Mouse (Mus musculus) bone marrow, adult 2 months (tissue): ENCODE results near the gene Sdccag8. TPM values are rescaled to one million over a fixed set of nuclear protein-coding genes. Genes with fewer than 3 reads are reported as not detected.
A peak's percentile ranks its signal among the peaks of the same experiment; 100 is the strongest.
"Not testable (repeated sequence)": the region's sequence is repeated elsewhere in the genome, so short reads cannot be mapped to it uniquely, and the experiment has no call there.

Experiments used
- H3K27ac ChIP-seq: fragments of 200-500 bp; 2 replicates; pipeline ENCODE4 v1.5.1; 2012; ENCODE audit warnings: low read depth, mild to moderate bottlenecking, control low read depth, inconsistent platforms, low read length; ENCODE audit not compliant: control insufficient read depth, poor library complexity, insufficient read depth
- H3K4me1 ChIP-seq: fragments of 200-500 bp; 2 replicates; pipeline ENCODE4 v1.6.1; 2011; ENCODE audit warnings: low read length; ENCODE audit not compliant: control insufficient read depth, insufficient read depth
- H3K4me3 ChIP-seq: fragments of 200-500 bp; replicated peaks from 2 replicates; pipeline ENCODE3; 2011; ENCODE audit warnings: mild to moderate bottlenecking, low read depth, low read length, control low read depth; ENCODE audit not compliant: control insufficient read depth
- CTCF ChIP-seq: fragments of 200-500 bp; IDR thresholded peaks from 2 replicates; pipeline ENCODE4 v1.5.1; 2011; ENCODE audit warnings: low read length, control low read depth; ENCODE audit not compliant: control insufficient read depth, insufficient read depth
- POLR2A ChIP-seq: fragments of 200-500 bp; IDR thresholded peaks from 2 replicates; pipeline ENCODE4 v1.6.1; 2011; ENCODE audit warnings: low read depth, mild to moderate bottlenecking, control low read depth, low read length, borderline replicate concordance; ENCODE audit not compliant: control insufficient read depth
- WGBS: fragments of 180-500 bp; shearing (Covaris S2); methylation state at CpG from one replicate; pipeline ENCODE4 v1.1.7; 2018; 5-methylcytosine and 5-hydroxymethylcytosine counted together
- polyA plus RNA-seq: library from polyadenylated mRNA; stranded (reverse); fragments of >200 nt; gene quantifications from 2 replicates; pipeline ENCODE4 v1.2.4, GENCODE M21; 2011; ENCODE audit warnings: low replicate concordance; ENCODE audit not compliant: missing spikeins, insufficient read depth, insufficient read length

Sdccag8 gene
- polyA plus RNA-seq, 1 experiment: 9.2 TPM

DNA sequence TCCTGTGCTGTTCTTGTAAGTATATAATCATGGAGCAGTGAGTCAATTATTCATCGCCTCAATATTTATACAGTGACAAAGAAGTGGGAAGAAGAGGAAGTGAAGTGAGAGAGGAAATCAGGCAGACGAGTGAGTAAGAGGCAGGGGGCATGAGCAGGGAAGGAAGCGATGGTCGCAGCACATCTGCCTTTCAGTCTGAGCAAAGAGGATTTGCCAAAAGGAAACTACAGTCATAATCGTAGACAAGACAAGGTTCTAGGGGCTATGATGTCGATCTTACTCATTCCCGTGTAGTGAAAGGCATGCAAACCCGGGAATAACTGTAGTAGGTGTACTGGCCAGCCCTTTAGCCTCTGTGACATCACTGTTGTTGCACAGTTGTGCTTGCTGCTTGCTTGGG is 18.1 kb downstream of the Sdccag8 start:
- no peak for TF ChIP-seq CTCF
- H3K27ac ChIP-seq: no peak overlapping the region
- no peak overlapping the region for H3K4me3 ChIP-seq
- 12% methylated on average over 8 of the region's 8 CpGs for WGBS
- H3K4me1 ChIP-seq: no peaks in the 10 kb centered on the region; the same call in 1 of the 2 replicates

DNA sequence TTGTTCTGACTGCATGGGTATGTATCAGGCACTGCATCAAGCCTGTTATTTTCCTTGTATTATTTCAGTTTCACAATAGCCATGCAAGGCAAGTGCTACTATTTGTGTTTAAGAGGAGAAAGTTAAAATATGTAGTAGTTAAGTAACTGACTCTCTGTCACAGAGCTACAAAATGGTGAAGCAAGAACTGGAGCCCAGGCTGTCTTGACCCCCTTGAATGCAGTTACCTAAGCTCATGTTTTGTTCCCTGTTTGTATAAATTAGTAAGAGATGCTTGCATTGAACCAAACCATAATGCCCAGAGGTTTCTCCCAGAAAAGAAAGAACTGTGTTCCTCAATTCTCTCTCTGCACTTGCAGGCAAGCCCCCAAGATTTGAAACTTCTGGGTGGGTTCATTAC is 18.8 kb downstream of the Sdccag8 start:
- TF ChIP-seq CTCF (no peak), POLR2A (no peak)
- H3K4me3 ChIP-seq: no peak overlapping the region
- no peak overlapping the region for H3K27ac ChIP-seq
- no peaks in the 10 kb centered on the region; the same call in 1 of the 2 replicates for H3K4me1 ChIP-seq

GRCm38 (mm10) chr1:176833948-176834347 is 19.5 kb downstream of the Sdccag8 start:
- Histone ChIP-seq H3K27ac (no peak overlapping the region; the same call in 1 of the 2 replicates), H3K4me3 (no peak overlapping the region), H3K4me1 (no peaks in the 10 kb centered on the region; the same call in 1 of the 2 replicates)
- TF ChIP-seq POLR2A (no peak), CTCF (no peak)
- WGBS: 38% methylated on average over 3 of the region's 3 CpGs

- 56% methylated on average over 6 of the region's 6 CpGs for WGBS
- no peak for TF ChIP-seq CTCF
- TF ChIP-seq POLR2A: no peak
- Histone ChIP-seq H3K4me3 (peak overlapping the region; percentile 73), H3K27ac (peak overlapping the region; percentile 0; the same call in 1 of the 2 replicates), H3K4me1 (no peaks in the 10 kb centered on the region; the same call in 1 of the 2 replicates)
These were observed 20.4 kb downstream of the Sdccag8 start for GRCm38 (mm10) chr1:176834880-176835279.

GRCm38 (mm10) chr1:176835501-176836294 is 21.2 kb downstream of the Sdccag8 start:
- peak; percentile 30; the same call in 1 of the 2 replicates for TF ChIP-seq POLR2A
- no peak for TF ChIP-seq CTCF
- no peaks in the 10 kb centered on the region; the same call in 1 of the 2 replicates for H3K4me1 ChIP-seq
- H3K27ac ChIP-seq: peak overlapping the region; percentile 85
- H3K4me3 ChIP-seq: peak overlapping the region; percentile 73
- WGBS: 13% methylated on average over 41 of the region's 41 CpGs

- 12% methylated on average over 7 of the region's 7 CpGs for WGBS
- peak overlapping the region; percentile 22 for H3K4me3 ChIP-seq
- H3K27ac ChIP-seq, H3K4me1 ChIP-seq: not testable (repeated sequence)
These were observed 22.1 kb downstream of the Sdccag8 start for GRCm38 (mm10) chr1:176836562-176836961.

- Histone ChIP-seq H3K4me3 (no peak overlapping the region), H3K27ac (no peak overlapping the region), H3K4me1 (no peaks in the 10 kb centered on the region)
- TF ChIP-seq POLR2A: no peak
- TF ChIP-seq CTCF: no peak
- 69% methylated on average over 17 of the region's 17 CpGs for WGBS
These were observed 30.9 kb downstream of the Sdccag8 start for GRCm38 (mm10) chr1:176845082-176845977.

GRCm38 (mm10) chr1:176847118-176847859 is 32.8 kb downstream of the Sdccag8 start:
- Histone ChIP-seq H3K4me3 (no peak overlapping the region), H3K27ac (no peak overlapping the region), H3K4me1 (no peaks in the 10 kb centered on the region)
- no peak for TF ChIP-seq CTCF
- no peak for TF ChIP-seq POLR2A
- WGBS: 76% methylated on average over 10 of the region's 10 CpGs
